Mouse (Mus musculus): Measurements from ENCODE around the gene Nudt15.

Gene Nudt15

GRCm38 (mm10) chr14:73507702-73508376 is 40.2 kb downstream of the Nudt15 start:
- DNase-seq (ENCODE audit: low spot score): no peak

- no peak for DNase-seq (ENCODE audit: low spot score)
Measured at GRCm38 (mm10) chr14:73507200-73507599, 40.8 kb downstream of the Nudt15 start.

GRCm38 (mm10) chr14:73506283-73506682 is 41.8 kb downstream of the Nudt15 start:
- DNase-seq (ENCODE audit: low spot score): no peak

GRCm38 (mm10) chr14:73503237-73503933 is 44.7 kb downstream of the Nudt15 start:
- DNase-seq (ENCODE audit: low spot score): no peak

GRCm38 (mm10) chr14:73502591-73503184 is 45.4 kb downstream of the Nudt15 start:
- DNase-seq (ENCODE audit: low spot score): peak; percentile 43

- DNase-seq (ENCODE audit: low spot score): no peak
Measured at GRCm38 (mm10) chr14:73501721-73502120, 46.3 kb downstream of the Nudt15 start.

GRCm38 (mm10) chr14:73501283-73501682 is 46.8 kb downstream of the Nudt15 start:
- DNase-seq (ENCODE audit: low spot score): no peak

GRCm38 (mm10) chr14:73495753-73496152 is 52.3 kb downstream of the Nudt15 start:
- DNase-seq (ENCODE audit: low spot score): no peak

GRCm38 (mm10) chr14:73494122-73494521 is 53.9 kb downstream of the Nudt15 start:
- DNase-seq (ENCODE audit: low spot score): no peak

- no peak for DNase-seq (ENCODE audit: low spot score)
Measured at GRCm38 (mm10) chr14:73493356-73493755, 54.7 kb downstream of the Nudt15 start.

GRCm38 (mm10) chr14:73486641-73487040 is 61.4 kb downstream of the Nudt15 start:
- DNase-seq (ENCODE audit: low spot score): no peak

GRCm38 (mm10) chr14:73484366-73485110 is 63.5 kb downstream of the Nudt15 start:
- DNase-seq (ENCODE audit: low spot score): no peak

- DNase-seq (ENCODE audit: low spot score): no peak
Measured at GRCm38 (mm10) chr14:73483516-73484229, 64.4 kb downstream of the Nudt15 start.

GRCm38 (mm10) chr14:73479771-73480170 is 68.3 kb downstream of the Nudt15 start:
- no peak for DNase-seq (ENCODE audit: low spot score)

- DNase-seq (ENCODE audit: low spot score): no peak
Measured at GRCm38 (mm10) chr14:73478321-73478720, 69.7 kb downstream of the Nudt15 start.

- no peak for DNase-seq (ENCODE audit: low spot score)
Measured at GRCm38 (mm10) chr14:73477077-73477476, 71.0 kb downstream of the Nudt15 start.

GRCm38 (mm10) chr14:73476361-73476934 is 71.6 kb downstream of the Nudt15 start:
- DNase-seq (ENCODE audit: low spot score): peak; percentile 16

GRCm38 (mm10) chr14:73475506-73475905 is 72.5 kb downstream of the Nudt15 start:
- DNase-seq (ENCODE audit: low spot score): no peak

- DNase-seq (ENCODE audit: low spot score): peak; percentile 62
Measured at GRCm38 (mm10) chr14:73474636-73475093, 73.4 kb downstream of the Nudt15 start.

- DNase-seq (ENCODE audit: low spot score): no peak
Measured at GRCm38 (mm10) chr14:73473670-73474460, 74.2 kb downstream of the Nudt15 start.

GRCm38 (mm10) chr14:73472205-73472604 is 75.8 kb downstream of the Nudt15 start:
- peak; percentile 14 for DNase-seq (ENCODE audit: low spot score)
